Mouse (Mus musculus) forebrain, embryonic 12.5 days (tissue): ENCODE results near the gene Gm20828. TPM values are rescaled to one million over a fixed set of nuclear protein-coding genes. Genes with fewer than 3 reads are reported as not detected.
"Not testable (repeated sequence)": the region's sequence is repeated elsewhere in the genome, so short reads cannot be mapped to it uniquely, and the experiment has no call there.

Experiments
- ATAC-seq: fragments of 200-750 bp; cut with Nextera tagmentation; 2 replicates; pipeline ENCODE4 v1.8.0; 2017; ENCODE audit warnings: moderate TSS enrichment; ENCODE audit not compliant: low FRiP score
- H3K27ac ChIP-seq: fragments of 300-500 bp; sonication (generic); 2 replicates; pipeline ENCODE4 v1.5.1; 2016; ENCODE audit warnings: mild to moderate bottlenecking
- H3K27me3 ChIP-seq: fragments of 300-500 bp; sonication (generic); 2 replicates; pipeline ENCODE4 v1.6.1; 2016; ENCODE audit warnings: mild to moderate bottlenecking
- H3K36me3 ChIP-seq: fragments of 300-500 bp; sonication (generic); replicated peaks from 2 replicates; pipeline ENCODE4 v1.6.1; 2016; ENCODE audit warnings: mild to moderate bottlenecking
- H3K4me1 ChIP-seq: fragments of 300-500 bp; sonication (generic); 2 replicates; pipeline ENCODE4 v1.6.1; 2016
- H3K4me2 ChIP-seq: fragments of 300-500 bp; sonication (generic); 2 replicates; pipeline ENCODE4 v1.6.1; 2016; ENCODE audit warnings: mild to moderate bottlenecking, moderate library complexity
- H3K4me3 ChIP-seq: fragments of 300-500 bp; sonication (generic); replicated peaks from 2 replicates; pipeline ENCODE4 v1.5.1; 2016; ENCODE audit warnings: mild to moderate bottlenecking
- H3K9ac ChIP-seq: fragments of 300-500 bp; sonication (generic); 2 replicates; pipeline ENCODE4 v1.6.1; 2016; ENCODE audit warnings: mild to moderate bottlenecking
- H3K9me3 ChIP-seq: fragments of 300-500 bp; sonication (generic); 2 replicates; pipeline ENCODE4 v1.6.1; 2016
- WGBS: fragments of 180-500 bp; shearing (Covaris S2); methylation state at CpG from one replicate; pipeline ENCODE4 v1.1.7; 2016; 5-methylcytosine and 5-hydroxymethylcytosine counted together
- polyA plus RNA-seq: library from polyadenylated mRNA; unstranded; fragments of >200 nt; fragmentation: Nextera tagmentation; extraction: Ambion mirVana; gene quantifications from 2 replicates; pipeline ENCODE4 v1.2.1, GENCODE M21; 2016

The Gm20828 gene
- polyA plus RNA-seq, result not detected in 2 replicates

- not testable (repeated sequence) for H3K9ac ChIP-seq, H3K4me3 ChIP-seq, H3K27me3 ChIP-seq, H3K4me2 ChIP-seq, H3K27ac ChIP-seq, H3K36me3 ChIP-seq, ATAC-seq, H3K4me1 ChIP-seq, H3K9me3 ChIP-seq
- no CpG with 5 or more reads among the region's 3 CpGs for whole genome bisulfite sequencing
Measured at GRCm38 (mm10) chrY:11199274-11199673, at the start of gene Gm20828. TSS of gene Gm20828 (minus strand) at chrY:11199374.
